Mouse (Mus musculus) layer of hippocampus, postnatal 10 days (tissue): ENCODE results near the gene Phldb1. TPM values are rescaled to one million over a fixed set of nuclear protein-coding genes. Genes with fewer than 3 reads are reported as not detected.

Source experiments
- DNase-seq, 2 experiments: peaks; one replicate each; pipeline ENCODE4 v3.0.0; 2021; ENCODE audit warnings: low spot score in 2 of 2
- total RNA-seq, 2 experiments: library from RNA; stranded (reverse); gene quantifications; 2 replicates each; pipeline ENCODE4 v1.2.3; 2021

The Phldb1 gene
- total RNA-seq, 2 experiments from 2014 or later = 87.9 to 102 TPM

- no peak for DNase-seq
Observed at GRCm38 (mm10) chr9:44727441-44727840, 7.6 kb downstream of the Phldb1 start.

- no peak for DNase-seq
Observed at GRCm38 (mm10) chr9:44726431-44727146, 8.4 kb downstream of the Phldb1 start.

DNA sequence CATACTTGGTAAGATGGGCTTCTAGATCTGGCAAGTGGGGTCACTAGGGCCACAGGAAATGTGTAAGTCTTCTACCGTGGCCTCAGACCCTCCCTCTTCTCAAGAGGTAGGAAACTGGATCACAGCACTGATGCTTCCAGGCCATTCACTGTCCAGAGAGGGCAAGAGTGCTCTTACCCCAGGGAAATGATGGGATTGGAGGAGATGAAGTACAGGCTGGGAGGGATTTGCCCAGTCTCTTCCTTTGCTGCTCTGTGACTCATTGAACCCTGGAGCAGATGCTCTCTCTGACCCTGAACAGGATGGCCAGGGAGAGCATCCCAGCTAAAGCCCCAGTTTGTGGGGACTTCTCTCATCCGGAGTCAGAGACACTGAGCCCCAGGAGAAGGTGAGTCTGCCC is 10.3 kb downstream of the Phldb1 start:
- peak in 1 of 2 experiments; percentile 13 for DNase-seq

- peak in 1 of 2 experiments; percentile 59 for DNase-seq
Observed at GRCm38 (mm10) chr9:44724223-44724622, 10.8 kb downstream of the Phldb1 start.

- DNase-seq = peak in 1 of 2 experiments; percentile 19
Observed at GRCm38 (mm10) chr9:44723521-44724041, 11.4 kb downstream of the Phldb1 start.

DNA sequence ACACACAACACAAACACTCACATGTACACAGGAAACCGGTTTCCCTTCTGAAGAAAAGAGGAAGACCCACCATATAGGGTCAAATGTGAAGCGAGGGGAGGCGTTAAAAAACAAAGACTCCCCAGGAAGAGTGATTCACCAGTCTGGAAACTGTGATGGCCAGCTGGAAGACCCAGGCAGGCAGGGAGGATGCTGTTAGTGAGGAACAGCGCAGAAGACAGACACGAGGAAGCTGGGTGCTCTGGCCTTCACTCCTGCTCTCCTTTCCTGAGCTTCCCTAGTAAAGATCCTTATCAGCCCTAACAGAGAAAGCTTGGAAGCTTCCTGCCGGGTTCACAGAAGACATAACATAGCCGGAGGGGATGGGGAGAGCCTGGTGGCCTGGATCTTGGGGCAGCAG is 12.0 kb downstream of the Phldb1 start:
- no peak for DNase-seq

DNA sequence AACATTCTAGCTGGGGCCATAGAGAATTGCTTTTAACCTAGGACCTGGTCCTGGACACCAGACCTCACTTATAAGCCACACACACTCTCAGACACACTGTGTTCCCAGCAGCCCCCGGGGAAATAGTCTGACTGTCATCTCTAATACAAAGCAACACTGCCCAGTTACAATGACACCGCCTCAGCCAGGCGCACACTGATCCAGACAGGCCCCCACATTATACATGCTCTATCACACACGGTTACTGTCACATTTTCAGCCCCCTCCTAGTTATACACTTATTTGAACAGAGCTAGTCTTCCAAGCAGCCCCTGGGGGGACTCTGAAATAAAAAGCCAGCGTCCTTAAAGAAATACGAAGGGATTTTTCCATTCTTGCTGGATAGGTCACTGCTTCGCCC is 12.4 kb downstream of the Phldb1 start:
- no peak for DNase-seq

- DNase-seq = no peak
Observed at GRCm38 (mm10) chr9:44721877-44722186, 13.2 kb downstream of the Phldb1 start.

GRCm38 (mm10) chr9:44721154-44721876 is 13.7 kb downstream of the Phldb1 start:
- peak; percentile 84 to 90 for DNase-seq

DNA sequence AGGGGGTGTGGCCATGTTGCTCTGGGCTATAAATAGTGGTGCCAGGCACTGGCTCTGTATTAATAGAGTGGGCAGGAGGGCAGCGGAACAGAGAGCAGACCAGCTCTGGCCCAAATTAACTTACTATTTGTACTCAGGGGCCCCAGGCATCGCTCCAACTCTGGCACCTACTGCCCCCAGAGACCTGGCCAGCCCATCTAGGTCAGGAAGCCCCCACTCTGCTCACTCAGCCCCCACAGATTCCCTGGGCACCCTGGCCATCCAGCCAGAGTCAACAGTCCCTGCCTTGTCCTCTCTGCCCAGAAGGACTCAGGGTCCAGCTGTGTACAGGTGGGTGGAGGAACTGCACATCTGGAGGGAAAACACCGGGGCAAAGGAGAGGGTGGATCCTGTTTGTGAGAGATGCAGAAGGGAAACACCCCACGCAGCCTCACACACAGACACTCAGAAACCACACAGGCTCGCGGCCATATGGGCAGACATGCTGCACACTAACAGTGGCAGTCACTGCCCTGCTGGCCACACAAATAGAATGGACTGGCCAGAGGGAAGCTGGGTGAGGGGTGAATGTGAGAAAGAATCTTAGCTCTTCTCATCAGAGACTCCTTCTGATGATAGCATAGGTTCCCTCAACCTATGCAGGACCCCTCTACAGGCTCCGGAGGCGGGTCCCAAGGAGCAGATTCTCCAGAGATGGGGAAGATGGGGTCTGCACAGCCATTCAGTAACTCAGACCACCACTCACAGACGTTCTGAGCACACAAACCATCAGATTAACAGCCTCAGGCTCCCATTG is 14.4 kb downstream of the Phldb1 start:
- no peak for DNase-seq

DNA sequence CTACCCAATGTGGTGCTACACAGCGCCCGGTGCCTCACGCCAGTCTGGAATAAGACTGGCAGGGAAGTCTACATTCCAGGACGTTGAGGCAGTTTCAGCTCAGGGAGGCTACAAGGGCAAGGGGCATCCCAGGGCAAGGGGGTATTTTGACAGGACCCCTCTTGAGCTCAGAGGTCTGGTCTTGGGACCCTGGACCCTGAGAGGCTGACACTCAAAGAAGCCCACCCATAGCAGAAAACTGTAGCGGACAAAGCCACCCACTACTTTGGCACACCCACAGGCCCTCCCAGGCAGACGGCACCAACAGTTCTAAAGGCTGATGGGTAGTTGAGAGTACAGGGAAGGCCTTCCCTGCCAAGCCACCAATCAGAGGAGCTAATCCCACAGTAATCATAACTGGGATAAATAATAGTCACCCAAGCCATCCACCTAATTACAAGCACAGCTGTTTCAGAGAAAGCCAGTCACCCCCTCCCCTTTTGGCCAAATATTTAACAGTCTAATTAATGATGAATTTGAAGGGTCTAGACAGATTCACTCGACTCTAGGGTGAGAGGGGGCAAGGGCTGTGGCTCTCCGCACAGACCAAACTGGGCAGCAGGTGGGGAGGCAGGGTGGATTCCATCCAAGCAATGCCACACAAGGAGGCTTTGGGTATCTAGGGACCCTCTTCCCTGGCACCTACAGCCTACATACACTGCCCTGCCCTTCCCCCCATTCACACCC is 15.2 kb downstream of the Phldb1 start:
- DNase-seq = no peak

GRCm38 (mm10) chr9:44718937-44719631 is 15.9 kb downstream of the Phldb1 start:
- no peak for DNase-seq

DNA sequence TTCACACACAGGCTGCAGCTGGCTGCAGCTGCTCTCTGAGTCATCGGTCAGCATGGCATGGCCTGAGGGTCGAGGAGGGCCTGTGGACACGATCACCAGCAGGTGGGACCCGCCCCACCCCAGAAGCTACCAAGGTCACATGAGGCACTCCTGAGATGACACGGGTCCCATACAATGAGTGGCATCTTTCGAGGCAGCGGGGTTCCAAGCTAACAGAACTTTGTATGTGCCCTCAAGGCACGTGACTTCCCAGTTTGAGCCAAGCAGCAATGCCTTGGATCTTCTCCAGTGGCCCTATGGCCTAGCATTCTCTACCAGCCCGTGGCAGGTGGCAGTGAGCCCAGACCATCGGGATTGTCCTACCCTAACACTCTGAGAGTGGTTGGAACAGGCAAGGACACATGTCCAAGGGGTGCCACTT is 17.2 kb downstream of the Phldb1 start:
- DNase-seq = peak in 1 of 2 experiments; percentile 57

GRCm38 (mm10) chr9:44716997-44717821 is 17.8 kb downstream of the Phldb1 start:
- no peak for DNase-seq

- no peak for DNase-seq
Observed at GRCm38 (mm10) chr9:44715705-44716362, 19.2 kb downstream of the Phldb1 start.

DNA sequence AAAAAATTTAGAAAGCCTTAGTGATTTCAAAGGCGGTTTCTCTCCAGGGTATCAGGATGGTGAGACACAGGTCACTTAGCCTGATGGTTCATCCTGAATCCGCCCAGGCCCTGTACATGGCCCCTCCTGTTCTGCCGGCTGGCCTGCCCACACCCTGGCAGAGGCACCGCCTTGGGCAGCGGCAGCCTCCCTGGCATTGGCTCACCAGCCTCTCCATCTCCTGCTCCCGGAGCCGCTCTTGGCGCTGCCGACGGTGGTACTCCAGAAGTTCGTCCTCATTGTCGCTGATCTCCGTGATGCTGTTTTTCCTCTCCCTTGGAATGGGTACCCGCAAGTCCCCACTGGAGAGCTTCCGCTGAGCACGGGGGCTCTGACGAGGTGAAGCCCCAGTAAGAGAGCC is 19.9 kb downstream of the Phldb1 start:
- no peak for DNase-seq

DNA sequence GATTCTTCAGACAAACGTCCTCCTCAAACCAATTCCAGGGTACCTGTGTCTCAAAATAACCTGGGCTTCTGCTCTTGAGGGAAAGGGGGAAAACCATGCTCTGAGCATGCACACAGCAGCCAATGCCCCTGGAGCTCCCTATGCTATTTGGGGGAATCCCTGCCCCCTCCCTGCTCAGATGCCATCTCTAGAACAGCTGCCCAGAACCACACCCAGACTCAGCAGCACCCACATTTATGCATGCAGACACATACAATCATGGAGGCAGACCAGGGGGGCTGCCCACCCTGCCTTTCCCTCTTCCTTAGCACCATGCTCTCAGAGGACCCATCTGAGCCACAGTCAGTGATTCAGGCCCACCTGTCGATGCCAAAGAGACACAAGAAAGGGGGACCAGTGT is 21.4 kb downstream of the Phldb1 start:
- DNase-seq = no peak

DNA sequence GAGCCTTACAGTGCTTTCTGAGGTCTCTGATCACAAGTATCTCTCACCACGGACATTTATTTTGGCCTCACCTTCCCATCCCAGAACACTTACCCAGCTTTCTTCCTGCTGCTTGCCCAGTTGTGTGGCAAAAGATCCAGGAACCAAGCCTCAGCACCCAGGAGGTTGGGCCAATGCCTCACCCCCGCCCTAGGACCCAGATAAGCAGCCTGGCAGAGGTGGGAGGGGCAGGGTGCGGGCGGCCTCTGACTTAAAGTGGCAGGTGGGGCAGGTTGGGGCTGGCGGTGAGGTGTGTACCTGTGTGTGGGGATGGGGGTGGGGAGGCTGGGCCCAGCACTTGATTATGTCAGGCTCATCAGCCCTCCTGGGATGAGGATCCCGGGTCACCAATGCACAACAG is 21.9 kb downstream of the Phldb1 start:
- no peak for DNase-seq

- no peak for DNase-seq
Observed at GRCm38 (mm10) chr9:44711602-44712001, 23.4 kb downstream of the Phldb1 start.
